Mouse (Mus musculus): ENCODE results near the gene Plekhb2. TPM values are rescaled to one million over a fixed set of nuclear protein-coding genes. Genes with fewer than 3 reads are reported as not detected.

Gene Plekhb2
- polyA plus RNA-seq, 1 experiment = 33.3 TPM

GRCm38 (mm10) chr1:34865866-34866265, 16.1 kb downstream of the Plekhb2 start:
- TF ChIP-seq POLR2A (IDR thresholded peaks at IDR 0.05; ENCODE audit: insufficient read depth, low read length) = no peak
- TF ChIP-seq EP300 (IDR thresholded peaks at IDR 0.05; ENCODE audit: insufficient read depth, low read depth, low read length) = no peak
- no peak for TF ChIP-seq CTCF (IDR thresholded peaks at IDR 0.05; ENCODE audit: low read depth, low read length)
- H3K4me3 ChIP-seq (ENCODE audit: low read depth, low read length) = no peak overlapping the region
- H3K9me3 ChIP-seq (replicated peaks; ENCODE audit: control insufficient read depth, insufficient read depth, low read length, poor library complexity, severe bottlenecking) = no peaks in the 10 kb centered on the region
- H3K9ac ChIP-seq (ENCODE audit: low read depth, poor library complexity, severe bottlenecking) = no peak overlapping the region
- H3K36me3 ChIP-seq (ENCODE audit: control insufficient read depth, insufficient read depth, low read length, poor library complexity, severe bottlenecking) = no peaks in the 10 kb centered on the region
- H3K27me3 ChIP-seq (ENCODE audit: control insufficient read depth, insufficient read depth, low read length, poor library complexity, severe bottlenecking) = no peaks in the 10 kb centered on the region
- H3K4me1 ChIP-seq (ENCODE audit: control insufficient read depth, insufficient read depth, low read length) = no peaks in the 10 kb centered on the region
- no peak overlapping the region for H3K27ac ChIP-seq (ENCODE audit: insufficient read depth, low read length)

GRCm38 (mm10) chr1:34866815-34867573, 17.2 kb downstream of the Plekhb2 start:
- H3K9ac ChIP-seq (ENCODE audit: low read depth, poor library complexity, severe bottlenecking) = no peak overlapping the region
- H3K4me1 ChIP-seq (ENCODE audit: control insufficient read depth, insufficient read depth, low read length) = no peaks in the 10 kb centered on the region
- no peaks in the 10 kb centered on the region for H3K27me3 ChIP-seq (ENCODE audit: control insufficient read depth, insufficient read depth, low read length, poor library complexity, severe bottlenecking)
- no peak for TF ChIP-seq POLR2A (IDR thresholded peaks at IDR 0.05; ENCODE audit: insufficient read depth, low read length)
- TF ChIP-seq CTCF (IDR thresholded peaks at IDR 0.05; ENCODE audit: low read depth, low read length) = peak; percentile 92
- H3K36me3 ChIP-seq (ENCODE audit: control insufficient read depth, insufficient read depth, low read length, poor library complexity, severe bottlenecking) = no peaks in the 10 kb centered on the region
- H3K9me3 ChIP-seq (replicated peaks; ENCODE audit: control insufficient read depth, insufficient read depth, low read length, poor library complexity, severe bottlenecking) = no peaks in the 10 kb centered on the region
- H3K4me3 ChIP-seq (ENCODE audit: low read depth, low read length) = no peak overlapping the region
- H3K27ac ChIP-seq (ENCODE audit: insufficient read depth, low read length) = no peak overlapping the region

- no peaks in the 10 kb centered on the region for H3K27me3 ChIP-seq (ENCODE audit: control insufficient read depth, insufficient read depth, low read length, poor library complexity, severe bottlenecking)
- TF ChIP-seq EP300 (IDR thresholded peaks at IDR 0.05; ENCODE audit: insufficient read depth, low read depth, low read length) = no peak
- TF ChIP-seq POLR2A (IDR thresholded peaks at IDR 0.05; ENCODE audit: insufficient read depth, low read length) = no peak
- no peak for TF ChIP-seq CTCF (IDR thresholded peaks at IDR 0.05; ENCODE audit: low read depth, low read length)
- H3K9ac ChIP-seq (ENCODE audit: low read depth, poor library complexity, severe bottlenecking) = no peak overlapping the region
- no peak overlapping the region for H3K4me3 ChIP-seq (ENCODE audit: low read depth, low read length)
- no peak overlapping the region for H3K27ac ChIP-seq (ENCODE audit: insufficient read depth, low read length)
- H3K9me3 ChIP-seq (replicated peaks; ENCODE audit: control insufficient read depth, insufficient read depth, low read length, poor library complexity, severe bottlenecking) = no peaks in the 10 kb centered on the region
- no peaks in the 10 kb centered on the region for H3K36me3 ChIP-seq (ENCODE audit: control insufficient read depth, insufficient read depth, low read length, poor library complexity, severe bottlenecking)
- H3K4me1 ChIP-seq (ENCODE audit: control insufficient read depth, insufficient read depth, low read length) = no peaks in the 10 kb centered on the region
These were observed 17.8 kb downstream of the Plekhb2 start for GRCm38 (mm10) chr1:34867574-34867955.

GRCm38 (mm10) chr1:34868391-34868790, 18.6 kb downstream of the Plekhb2 start:
- TF ChIP-seq POLR2A (IDR thresholded peaks at IDR 0.05; ENCODE audit: insufficient read depth, low read length) (no peak), CTCF (IDR thresholded peaks at IDR 0.05; ENCODE audit: low read depth, low read length) (no peak), EP300 (IDR thresholded peaks at IDR 0.05; ENCODE audit: insufficient read depth, low read depth, low read length) (no peak)
- Histone ChIP-seq H3K27ac (ENCODE audit: insufficient read depth, low read length) (no peak overlapping the region), H3K36me3 (ENCODE audit: control insufficient read depth, insufficient read depth, low read length, poor library complexity, severe bottlenecking) (no peaks in the 10 kb centered on the region), H3K27me3 (ENCODE audit: control insufficient read depth, insufficient read depth, low read length, poor library complexity, severe bottlenecking) (no peaks in the 10 kb centered on the region), H3K9ac (ENCODE audit: low read depth, poor library complexity, severe bottlenecking) (no peak overlapping the region), H3K4me1 (ENCODE audit: control insufficient read depth, insufficient read depth, low read length) (no peaks in the 10 kb centered on the region), H3K9me3 (replicated peaks; ENCODE audit: control insufficient read depth, insufficient read depth, low read length, poor library complexity, severe bottlenecking) (no peaks in the 10 kb centered on the region), H3K4me3 (ENCODE audit: low read depth, low read length) (no peak overlapping the region)

DNA sequence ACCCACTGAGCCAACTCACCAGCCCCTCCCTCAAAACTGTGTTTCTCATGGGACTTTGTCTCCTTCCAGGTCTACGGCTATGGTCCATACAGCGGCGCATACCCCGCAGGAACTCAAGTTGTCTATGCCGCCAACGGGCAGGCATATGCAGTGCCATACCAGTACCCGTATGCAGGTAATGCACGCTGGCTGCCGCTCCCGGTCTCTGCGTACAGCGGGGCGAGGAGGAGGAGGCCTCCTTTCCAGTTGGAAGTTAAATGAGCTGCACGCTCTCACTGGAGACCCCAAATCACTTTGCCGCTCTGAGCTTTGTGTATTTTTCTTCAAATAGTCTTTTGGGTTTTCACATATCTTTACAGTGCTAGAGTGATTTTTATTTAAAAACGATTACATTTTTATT, 19.5 kb downstream of the Plekhb2 start:
- H3K4me3 ChIP-seq (ENCODE audit: low read depth, low read length) = no peak overlapping the region
- H3K27ac ChIP-seq (ENCODE audit: insufficient read depth, low read length) = no peak overlapping the region
- no peaks in the 10 kb centered on the region for H3K27me3 ChIP-seq (ENCODE audit: control insufficient read depth, insufficient read depth, low read length, poor library complexity, severe bottlenecking)
- H3K9ac ChIP-seq (ENCODE audit: low read depth, poor library complexity, severe bottlenecking) = no peak overlapping the region
- H3K36me3 ChIP-seq (ENCODE audit: control insufficient read depth, insufficient read depth, low read length, poor library complexity, severe bottlenecking) = no peaks in the 10 kb centered on the region
- H3K9me3 ChIP-seq (replicated peaks; ENCODE audit: control insufficient read depth, insufficient read depth, low read length, poor library complexity, severe bottlenecking) = no peaks in the 10 kb centered on the region
- H3K4me1 ChIP-seq (ENCODE audit: control insufficient read depth, insufficient read depth, low read length) = no peaks in the 10 kb centered on the region
- TF ChIP-seq CTCF (IDR thresholded peaks at IDR 0.05; ENCODE audit: low read depth, low read length) (no peak), EP300 (IDR thresholded peaks at IDR 0.05; ENCODE audit: insufficient read depth, low read depth, low read length) (no peak), POLR2A (IDR thresholded peaks at IDR 0.05; ENCODE audit: insufficient read depth, low read length) (no peak)

DNA sequence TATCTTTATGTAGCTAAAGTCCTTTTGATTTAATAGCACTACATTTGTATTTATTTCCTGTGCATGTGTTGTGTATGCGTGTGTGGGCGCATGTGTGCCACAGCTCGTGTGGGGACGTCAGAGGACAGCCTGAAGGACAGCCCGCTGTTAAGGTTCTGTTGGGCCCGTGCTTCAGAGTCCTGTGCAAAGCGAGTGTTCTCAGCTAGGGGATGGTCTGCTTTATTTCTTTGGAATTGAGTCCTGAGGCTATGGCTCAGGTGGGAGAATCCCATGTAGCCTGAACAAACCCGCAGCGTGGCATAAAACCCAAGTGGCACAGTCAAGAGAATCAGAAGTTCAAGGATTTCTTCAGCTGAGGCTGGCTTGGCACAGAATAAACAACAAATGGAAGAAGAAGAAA, 21.4 kb downstream of the Plekhb2 start:
- TF ChIP-seq CTCF (IDR thresholded peaks at IDR 0.05; ENCODE audit: low read depth, low read length) (no peak), EP300 (IDR thresholded peaks at IDR 0.05; ENCODE audit: insufficient read depth, low read depth, low read length) (no peak), POLR2A (IDR thresholded peaks at IDR 0.05; ENCODE audit: insufficient read depth, low read length) (no peak)
- H3K9me3 ChIP-seq (replicated peaks; ENCODE audit: control insufficient read depth, insufficient read depth, low read length, poor library complexity, severe bottlenecking) = no peaks in the 10 kb centered on the region
- H3K27ac ChIP-seq (ENCODE audit: insufficient read depth, low read length) = no peak overlapping the region
- no peak overlapping the region for H3K4me3 ChIP-seq (ENCODE audit: low read depth, low read length)
- no peaks in the 10 kb centered on the region for H3K4me1 ChIP-seq (ENCODE audit: control insufficient read depth, insufficient read depth, low read length)
- no peaks in the 10 kb centered on the region for H3K27me3 ChIP-seq (ENCODE audit: control insufficient read depth, insufficient read depth, low read length, poor library complexity, severe bottlenecking)
- H3K9ac ChIP-seq (ENCODE audit: low read depth, poor library complexity, severe bottlenecking) = no peak overlapping the region
- no peaks in the 10 kb centered on the region for H3K36me3 ChIP-seq (ENCODE audit: control insufficient read depth, insufficient read depth, low read length, poor library complexity, severe bottlenecking)
